Mouse (Mus musculus): ENCODE data around the gene Cfap74. TPM values are rescaled to one million over a fixed set of nuclear protein-coding genes. Genes with fewer than 3 reads are reported as not detected.

The Cfap74 gene
- polyA plus RNA-seq, 2 experiments = 4.7 to 5.9 TPM

- WGBS = 0% methylated on average over 43 of the region's 51 CpGs
- Histone ChIP-seq H3K4me2 (replicated peaks; ENCODE audit: low read depth, low read length, severe bottlenecking) (peak overlapping the region; percentile 72), H3K27me3 (ENCODE audit: control insufficient read depth, insufficient read depth, low read length) (no peaks in the 10 kb centered on the region), H3K27ac (replicated peaks; ENCODE audit: low read depth, low read length) (peak overlapping the region; percentile 90), H3K36me3 (ENCODE audit: control insufficient read depth, insufficient read depth, low read length) (no peaks in the 10 kb centered on the region), H3K9ac (ENCODE audit: low read depth, low read length, severe bottlenecking) (peak overlapping the region; percentile 99), H3K4me1 (ENCODE audit: control insufficient read depth, insufficient read depth, low read length) (peaks cover 16% of the 10 kb centered on the region), H3K4me3 (replicated peaks; ENCODE audit: low read length) (peak overlapping the region; percentile 94), H3K9me3 (ENCODE audit: control insufficient read depth, low read length) (no peaks in the 10 kb centered on the region)
- ATAC-seq (ENCODE audit: low FRiP score, low read depth) (no peak), DNase-seq (ENCODE audit: low spot score) (peak; percentile 28)
- TF ChIP-seq POLR2A (IDR thresholded peaks at IDR 0.05; ENCODE audit: borderline replicate concordance, extremely low read depth, insufficient read depth, insufficient read length) = no peak
These were observed 83.2 kb downstream of the Cfap74 start for GRCm38 (mm10) chr4:155492131-155492633.

GRCm38 (mm10) chr4:155494891-155495290 lies 85.9 kb downstream of the Cfap74 start:
- DNase-seq (ENCODE audit: low spot score) = no peak
- ATAC-seq (ENCODE audit: low FRiP score, low read depth) = no peak

GRCm38 (mm10) chr4:155497963-155498362 lies 89.0 kb downstream of the Cfap74 start:
- Histone ChIP-seq H3K27me3 (ENCODE audit: control insufficient read depth, insufficient read depth, low read length) (no peaks in the 10 kb centered on the region), H3K4me2 (replicated peaks; ENCODE audit: low read depth, low read length, severe bottlenecking) (no peak overlapping the region), H3K27ac (replicated peaks; ENCODE audit: low read depth, low read length) (no peak overlapping the region), H3K4me3 (replicated peaks; ENCODE audit: low read length) (no peak overlapping the region), H3K9me3 (ENCODE audit: control insufficient read depth, low read length) (no peaks in the 10 kb centered on the region), H3K36me3 (ENCODE audit: control insufficient read depth, insufficient read depth, low read length) (0 out of 2 replicates have a peak, but pooled peaks cover 4% of the 10 kb centered on the region), H3K4me1 (ENCODE audit: control insufficient read depth, insufficient read depth, low read length) (peaks cover 4% of the 10 kb centered on the region; the same call in 1 of the 2 replicates), H3K9ac (ENCODE audit: low read depth, low read length, severe bottlenecking) (no peak overlapping the region)
- WGBS = 87% methylated on average over 3 of the region's 3 CpGs
- TF ChIP-seq POLR2A (IDR thresholded peaks at IDR 0.05; ENCODE audit: borderline replicate concordance, extremely low read depth, insufficient read depth, insufficient read length) = no peak
- DNase-seq (ENCODE audit: low spot score) = no peak
- no peak for ATAC-seq (ENCODE audit: low FRiP score, low read depth)

More at GRCm38 (mm10) chr4:155494891-155495290, 85.9 kb downstream of the Cfap74 start:
- 84% methylated on average over 4 of the region's 4 CpGs for WGBS
- H3K4me3 ChIP-seq (replicated peaks; ENCODE audit: low read length) = no peak overlapping the region
- H3K27ac ChIP-seq (replicated peaks; ENCODE audit: low read depth, low read length) = no peak overlapping the region
- no peak for TF ChIP-seq POLR2A (IDR thresholded peaks at IDR 0.05; ENCODE audit: borderline replicate concordance, extremely low read depth, insufficient read depth, insufficient read length)
- no peaks in the 10 kb centered on the region for H3K27me3 ChIP-seq (ENCODE audit: control insufficient read depth, insufficient read depth, low read length)
- H3K4me2 ChIP-seq (replicated peaks; ENCODE audit: low read depth, low read length, severe bottlenecking) = no peak overlapping the region
- peaks cover 11% of the 10 kb centered on the region; the same call in 1 of the 2 replicates for H3K4me1 ChIP-seq (ENCODE audit: control insufficient read depth, insufficient read depth, low read length)
- H3K9me3 ChIP-seq (ENCODE audit: control insufficient read depth, low read length) = no peaks in the 10 kb centered on the region
- H3K36me3 ChIP-seq (ENCODE audit: control insufficient read depth, insufficient read depth, low read length) = no peaks in the 10 kb centered on the region
- no peak overlapping the region for H3K9ac ChIP-seq (ENCODE audit: low read depth, low read length, severe bottlenecking)

GRCm38 (mm10) chr4:155501126-155501525 lies 92.1 kb downstream of the Cfap74 start:
- Histone ChIP-seq H3K4me1 (ENCODE audit: control insufficient read depth, insufficient read depth, low read length) (no peaks in the 10 kb centered on the region), H3K36me3 (ENCODE audit: control insufficient read depth, insufficient read depth, low read length) (0 out of 2 replicates have a peak, but pooled peaks cover 4% of the 10 kb centered on the region), H3K27me3 (ENCODE audit: control insufficient read depth, insufficient read depth, low read length) (no peaks in the 10 kb centered on the region), H3K4me2 (replicated peaks; ENCODE audit: low read depth, low read length, severe bottlenecking) (no peak overlapping the region), H3K27ac (replicated peaks; ENCODE audit: low read depth, low read length) (no peak overlapping the region), H3K9me3 (ENCODE audit: control insufficient read depth, low read length) (no peaks in the 10 kb centered on the region), H3K9ac (ENCODE audit: low read depth, low read length, severe bottlenecking) (no peak overlapping the region), H3K4me3 (replicated peaks; ENCODE audit: low read length) (no peak overlapping the region)
- DNase-seq (ENCODE audit: low spot score) = no peak
- no peak for ATAC-seq (ENCODE audit: low FRiP score, low read depth)
- 70% methylated on average over 2 of the region's 2 CpGs for WGBS
- no peak for TF ChIP-seq POLR2A (IDR thresholded peaks at IDR 0.05; ENCODE audit: borderline replicate concordance, extremely low read depth, insufficient read depth, insufficient read length)

- no peak for ATAC-seq (ENCODE audit: low FRiP score, low read depth)
- 65% methylated on average over 8 of the region's 8 CpGs for WGBS
- H3K4me3 ChIP-seq (replicated peaks; ENCODE audit: low read length) = no peak overlapping the region
These were observed 96.1 kb downstream of the Cfap74 start for GRCm38 (mm10) chr4:155505067-155505466.

More at GRCm38 (mm10) chr4:155505067-155505466, 96.1 kb downstream of the Cfap74 start:
- H3K4me1 ChIP-seq (ENCODE audit: control insufficient read depth, insufficient read depth, low read length) = no peaks in the 10 kb centered on the region
- DNase-seq (ENCODE audit: low spot score) = no peak
- 0 out of 2 replicates have a peak, but pooled peaks cover 4% of the 10 kb centered on the region for H3K36me3 ChIP-seq (ENCODE audit: control insufficient read depth, insufficient read depth, low read length)
- no peaks in the 10 kb centered on the region for H3K27me3 ChIP-seq (ENCODE audit: control insufficient read depth, insufficient read depth, low read length)
- H3K4me2 ChIP-seq (replicated peaks; ENCODE audit: low read depth, low read length, severe bottlenecking) = no peak overlapping the region
- H3K27ac ChIP-seq (replicated peaks; ENCODE audit: low read depth, low read length) = no peak overlapping the region
- no peak overlapping the region for H3K9ac ChIP-seq (ENCODE audit: low read depth, low read length, severe bottlenecking)
- no peak for TF ChIP-seq POLR2A (IDR thresholded peaks at IDR 0.05; ENCODE audit: borderline replicate concordance, extremely low read depth, insufficient read depth, insufficient read length)
- no peaks in the 10 kb centered on the region for H3K9me3 ChIP-seq (ENCODE audit: control insufficient read depth, low read length)
